Mouse (Mus musculus): Measurements from ENCODE around the gene Sucla2. TPM values are rescaled to one million over a fixed set of nuclear protein-coding genes. Genes with fewer than 3 reads are reported as not detected.

The Sucla2 gene
- total and polyA plus RNA-seq, 3 experiments: 51.9 to 98.4 (median 60.3) TPM

- Histone ChIP-seq H3K9me3 (replicated peaks; ENCODE audit: low read length) (no peaks in the 10 kb centered on the region), H3K9ac (ENCODE audit: insufficient read depth, low read depth) (0 out of 2 replicates have a peak overlapping the region, but pooled peaks have one; percentile 37), H3K27ac (ENCODE audit: insufficient read depth, low read depth) (no peak overlapping the region), H3K36me3 (replicated peaks in 1 of 2; ENCODE audit: control insufficient read depth in 1 of 2, insufficient read depth in 1 of 2, low read length in 1 of 2) (no peaks in the 10 kb centered on the region), H3K79me2 (replicated peaks; ENCODE audit: control insufficient read depth, extremely low read depth, insufficient read depth, poor library complexity, severe bottlenecking) (no peaks in the 10 kb centered on the region), H3K4me2 (ENCODE audit: insufficient read depth, low read depth, poor library complexity, severe bottlenecking) (0 out of 2 replicates have a peak overlapping the region, but pooled peaks have one; percentile 49), H3K27me3 (replicated peaks) (no peaks in the 10 kb centered on the region), H3K4me1 (ENCODE audit: control insufficient read depth in 1 of 2, insufficient read depth in 2 of 2) (peaks cover 6 to 12% of the 10 kb centered on the region in 2 experiments; a peak in 3 of 4 replicates), H3K4me3 (replicated peaks in 1 of 3; ENCODE audit: low read depth in 2 of 3, low read length in 2 of 3, poor library complexity in 1 of 3) (no peak overlapping the region)
- peak; percentile 24; the same call in 1 of the 2 replicates for TF ChIP-seq EP300 (IDR thresholded peaks at IDR 0.05; ENCODE audit: low read length)
- no peak for TF ChIP-seq POLR2AphosphoS2 (IDR thresholded peaks at IDR 0.05; ENCODE audit: low read depth, low read length)
- TF ChIP-seq USF1 (IDR thresholded peaks at IDR 0.05; ENCODE audit: low read depth, low read length): no peak
- TF ChIP-seq ZNF384 (IDR thresholded peaks at IDR 0.05; ENCODE audit: low read depth, low read length): peak; percentile 81
- no peak for DNase-seq (ENCODE audit: extremely low read depth)
- in situ Hi-C loops (cut with MboI; ENCODE audit: low pct_ligation_motif_present, low pct_unique_long_range_greater_than_20kb, low sequenced_read_pairs): no loop called here
- dilution Hi-C loops (cut with MboI; ENCODE audit: extremely low pct_ligation_motif_present, extremely low pct_unique_long_range_greater_than_20kb, low sequenced_read_pairs): no loop called here
Observed at GRCm38 (mm10) chr14:73535641-73536040, 10.5 kb downstream of the Sucla2 start.

DNA sequence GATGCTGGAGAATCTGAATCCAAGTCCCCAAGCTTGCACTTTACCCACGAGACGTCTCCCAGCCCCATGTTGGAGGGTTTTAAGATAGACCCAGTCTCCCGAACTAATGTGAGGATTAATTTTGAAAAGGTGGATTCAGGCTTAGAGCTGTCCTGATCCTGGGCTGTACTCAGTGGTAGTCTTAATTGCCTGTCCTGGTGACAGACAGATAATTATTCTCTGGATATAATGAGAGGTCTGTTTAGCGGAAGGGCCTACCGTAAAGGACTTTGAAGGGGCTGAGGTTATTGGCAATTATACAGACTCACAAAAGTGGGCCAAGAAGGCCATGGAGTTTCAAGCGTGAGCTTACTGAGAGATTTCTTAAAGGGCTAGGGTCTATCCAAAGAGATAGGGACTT lies 18.7 kb downstream of the Sucla2 start:
- H3K27me3 ChIP-seq (replicated peaks): no peaks in the 10 kb centered on the region
- no peaks in the 10 kb centered on the region for H3K79me2 ChIP-seq (replicated peaks; ENCODE audit: control insufficient read depth, extremely low read depth, insufficient read depth, poor library complexity, severe bottlenecking)
- H3K4me3 ChIP-seq (replicated peaks in 1 of 3; ENCODE audit: low read depth in 2 of 3, low read length in 2 of 3, poor library complexity in 1 of 3): no peak overlapping the region
- no peak for TF ChIP-seq BHLHE40 (IDR thresholded peaks at IDR 0.05; ENCODE audit: low read depth, low read length)
- TF ChIP-seq UBTF (IDR thresholded peaks at IDR 0.05; ENCODE audit: low read depth, low read length): no peak
- no peak for TF ChIP-seq JUND (conservative IDR thresholded peaks at IDR 0.05; ENCODE audit: low read depth, low read length)
- no peak for TF ChIP-seq POLR2AphosphoS2 (IDR thresholded peaks at IDR 0.05; ENCODE audit: low read depth, low read length)
- no peak for TF ChIP-seq ZKSCAN1 (IDR thresholded peaks at IDR 0.05; ENCODE audit: borderline replicate concordance, low read depth, low read length)
- no peak for TF ChIP-seq USF2 (conservative IDR thresholded peaks at IDR 0.05; ENCODE audit: low read depth, low read length)
- TF ChIP-seq POLR2A (IDR thresholded peaks at IDR 0.05; ENCODE audit: low read depth, low read length): no peak
- no peak for TF ChIP-seq ELF1 (IDR thresholded peaks at IDR 0.05; ENCODE audit: low read depth, low read length)
- TF ChIP-seq HCFC1 (IDR thresholded peaks at IDR 0.05; ENCODE audit: low read depth, low read length): no peak
- no peak for TF ChIP-seq EP300 (IDR thresholded peaks at IDR 0.05; ENCODE audit: low read length)
- no peak for TF ChIP-seq MXI1 (IDR thresholded peaks at IDR 0.05; ENCODE audit: low read depth, low read length)
- TF ChIP-seq TCF12 (IDR thresholded peaks at IDR 0.05; ENCODE audit: low read depth, low read length): no peak
- TF ChIP-seq SMC3 (IDR thresholded peaks at IDR 0.05; ENCODE audit: low read depth, low read length): no peak
- TF ChIP-seq MAX (IDR thresholded peaks at IDR 0.05; ENCODE audit: low read length): no peak
- TF ChIP-seq RCOR1 (conservative IDR thresholded peaks at IDR 0.05; ENCODE audit: low read depth, low read length): no peak
- DNase-seq (ENCODE audit: extremely low read depth): no peak
- peaks cover 0 to 3% of the 10 kb centered on the region in 2 experiments; a peak in 1 of 4 replicates for H3K4me1 ChIP-seq (ENCODE audit: control insufficient read depth in 1 of 2, insufficient read depth in 2 of 2)
- in situ Hi-C loops (cut with MboI; ENCODE audit: low pct_ligation_motif_present, low pct_unique_long_range_greater_than_20kb, low sequenced_read_pairs): no loop called here
- H3K36me3 ChIP-seq (replicated peaks in 1 of 2; ENCODE audit: control insufficient read depth in 1 of 2, insufficient read depth in 1 of 2, low read length in 1 of 2): no peaks in the 10 kb centered on the region
- H3K4me2 ChIP-seq (ENCODE audit: insufficient read depth, low read depth, poor library complexity, severe bottlenecking): no peak overlapping the region
- H3K27ac ChIP-seq (ENCODE audit: insufficient read depth, low read depth): no peak overlapping the region
- dilution Hi-C loops (cut with MboI; ENCODE audit: extremely low pct_ligation_motif_present, extremely low pct_unique_long_range_greater_than_20kb, low sequenced_read_pairs): no loop called here
- H3K9ac ChIP-seq (ENCODE audit: insufficient read depth, low read depth): no peak overlapping the region
- no peaks in the 10 kb centered on the region for H3K9me3 ChIP-seq (replicated peaks; ENCODE audit: low read length)
